Mouse (Mus musculus): ENCODE results near the gene D17Wsu92e. TPM values are rescaled to one million over a fixed set of nuclear protein-coding genes. Genes with fewer than 3 reads are reported as not detected.
A peak's percentile ranks its signal among the peaks of the same experiment; 100 is the strongest.

Gene D17Wsu92e
- polyA plus RNA-seq, 1 experiment = 196 TPM

- no peak for TF ChIP-seq POLR2A (IDR thresholded peaks at IDR 0.05; ENCODE audit: extremely low read depth, insufficient read depth, low read length)
- TF ChIP-seq CTCF (IDR thresholded peaks at IDR 0.05; ENCODE audit: extremely low read depth, insufficient read depth, low read length) = no peak
- no peak overlapping the region for H3K4me3 ChIP-seq (ENCODE audit: insufficient read depth, low read length)
- 0 out of 2 replicates have a peak overlapping the region, but pooled peaks have one; percentile 20 for H3K27ac ChIP-seq (ENCODE audit: insufficient read depth, low read length)
- peaks cover 12% of the 10 kb centered on the region for H3K4me1 ChIP-seq (ENCODE audit: control insufficient read depth, insufficient read depth, low read length)
These were observed 57.6 kb downstream of the D17Wsu92e start for GRCm38 (mm10) chr17:27762884-27763283.

- peak overlapping the region; percentile 38; the same call in 1 of the 2 replicates for H3K27ac ChIP-seq (ENCODE audit: insufficient read depth, low read length)
- TF ChIP-seq POLR2A (IDR thresholded peaks at IDR 0.05; ENCODE audit: extremely low read depth, insufficient read depth, low read length) (no peak), CTCF (IDR thresholded peaks at IDR 0.05; ENCODE audit: extremely low read depth, insufficient read depth, low read length) (peak; percentile 97)
- H3K4me3 ChIP-seq (ENCODE audit: insufficient read depth, low read length) = no peak overlapping the region
- H3K4me1 ChIP-seq (ENCODE audit: control insufficient read depth, insufficient read depth, low read length) = peaks cover 9% of the 10 kb centered on the region
These were observed 58.7 kb downstream of the D17Wsu92e start for GRCm38 (mm10) chr17:27761639-27762336.

GRCm38 (mm10) chr17:27760169-27760568 lies 60.3 kb downstream of the D17Wsu92e start:
- peak overlapping the region; percentile 30; the same call in 1 of the 2 replicates for H3K27ac ChIP-seq (ENCODE audit: insufficient read depth, low read length)
- peaks cover 15% of the 10 kb centered on the region for H3K4me1 ChIP-seq (ENCODE audit: control insufficient read depth, insufficient read depth, low read length)
- H3K4me3 ChIP-seq (ENCODE audit: insufficient read depth, low read length) = no peak overlapping the region
- TF ChIP-seq POLR2A (IDR thresholded peaks at IDR 0.05; ENCODE audit: extremely low read depth, insufficient read depth, low read length) (no peak), CTCF (IDR thresholded peaks at IDR 0.05; ENCODE audit: extremely low read depth, insufficient read depth, low read length) (no peak)

- H3K4me3 ChIP-seq (ENCODE audit: insufficient read depth, low read length) = no peak overlapping the region
- H3K27ac ChIP-seq (ENCODE audit: insufficient read depth, low read length) = 0 out of 2 replicates have a peak overlapping the region, but pooled peaks have one; percentile 3
- H3K4me1 ChIP-seq (ENCODE audit: control insufficient read depth, insufficient read depth, low read length) = peaks cover 15% of the 10 kb centered on the region
- no peak for TF ChIP-seq CTCF (IDR thresholded peaks at IDR 0.05; ENCODE audit: extremely low read depth, insufficient read depth, low read length)
- no peak for TF ChIP-seq POLR2A (IDR thresholded peaks at IDR 0.05; ENCODE audit: extremely low read depth, insufficient read depth, low read length)
These were observed 68.9 kb downstream of the D17Wsu92e start for GRCm38 (mm10) chr17:27751314-27752202.

- no peak for TF ChIP-seq CTCF (IDR thresholded peaks at IDR 0.05; ENCODE audit: extremely low read depth, insufficient read depth, low read length)
- TF ChIP-seq POLR2A (IDR thresholded peaks at IDR 0.05; ENCODE audit: extremely low read depth, insufficient read depth, low read length) = no peak
- Histone ChIP-seq H3K4me3 (ENCODE audit: insufficient read depth, low read length) (no peak overlapping the region), H3K4me1 (ENCODE audit: control insufficient read depth, insufficient read depth, low read length) (peaks cover 10% of the 10 kb centered on the region), H3K27ac (ENCODE audit: insufficient read depth, low read length) (no peak overlapping the region)
These were observed 70.0 kb downstream of the D17Wsu92e start for GRCm38 (mm10) chr17:27750451-27750942.

GRCm38 (mm10) chr17:27748123-27748522 lies 72.3 kb downstream of the D17Wsu92e start:
- H3K4me1 ChIP-seq (ENCODE audit: control insufficient read depth, insufficient read depth, low read length) = peaks cover 7% of the 10 kb centered on the region
- H3K27ac ChIP-seq (ENCODE audit: insufficient read depth, low read length) = no peak overlapping the region
- no peak overlapping the region for H3K4me3 ChIP-seq (ENCODE audit: insufficient read depth, low read length)
- TF ChIP-seq CTCF (IDR thresholded peaks at IDR 0.05; ENCODE audit: extremely low read depth, insufficient read depth, low read length) (no peak), POLR2A (IDR thresholded peaks at IDR 0.05; ENCODE audit: extremely low read depth, insufficient read depth, low read length) (no peak)

GRCm38 (mm10) chr17:27746446-27746845 lies 74.0 kb downstream of the D17Wsu92e start:
- Histone ChIP-seq H3K4me3 (ENCODE audit: insufficient read depth, low read length) (no peak overlapping the region), H3K27ac (ENCODE audit: insufficient read depth, low read length) (no peak overlapping the region)

GRCm38 (mm10) chr17:27740961-27741360 lies 79.5 kb downstream of the D17Wsu92e start:
- Histone ChIP-seq H3K4me3 (ENCODE audit: insufficient read depth, low read length) (no peak overlapping the region), H3K27ac (ENCODE audit: insufficient read depth, low read length) (no peak overlapping the region), H3K4me1 (ENCODE audit: control insufficient read depth, insufficient read depth, low read length) (no peaks in the 10 kb centered on the region)
- TF ChIP-seq CTCF (IDR thresholded peaks at IDR 0.05; ENCODE audit: extremely low read depth, insufficient read depth, low read length) = no peak
- no peak for TF ChIP-seq POLR2A (IDR thresholded peaks at IDR 0.05; ENCODE audit: extremely low read depth, insufficient read depth, low read length)

More at GRCm38 (mm10) chr17:27746446-27746845, 74.0 kb downstream of the D17Wsu92e start:
- H3K4me1 ChIP-seq (ENCODE audit: control insufficient read depth, insufficient read depth, low read length) = peaks cover 7% of the 10 kb centered on the region
- TF ChIP-seq CTCF (IDR thresholded peaks at IDR 0.05; ENCODE audit: extremely low read depth, insufficient read depth, low read length) = no peak
- no peak for TF ChIP-seq POLR2A (IDR thresholded peaks at IDR 0.05; ENCODE audit: extremely low read depth, insufficient read depth, low read length)

GRCm38 (mm10) chr17:27734344-27735073 lies 85.9 kb downstream of the D17Wsu92e start:
- no peak overlapping the region for H3K4me3 ChIP-seq (ENCODE audit: insufficient read depth, low read length)
- peak overlapping the region; percentile 43 for H3K27ac ChIP-seq (ENCODE audit: insufficient read depth, low read length)
- TF ChIP-seq CTCF (IDR thresholded peaks at IDR 0.05; ENCODE audit: extremely low read depth, insufficient read depth, low read length) (no peak), POLR2A (IDR thresholded peaks at IDR 0.05; ENCODE audit: extremely low read depth, insufficient read depth, low read length) (no peak)
- H3K4me1 ChIP-seq (ENCODE audit: control insufficient read depth, insufficient read depth, low read length) = no peaks in the 10 kb centered on the region
